Comparison of ENCODE assay signal across 9 mouse cellular contexts in genomic region chr5:125149142-125149541, GRCm38 (mm10). TPM values are rescaled to one million over a fixed set of nuclear protein-coding genes. Genes with fewer than 3 reads are reported as not detected.
DNase-seq lines count a peak whose midpoint lies in the region; ATAC-seq lines count a peak whose summit lies in the region.
"Had no signal": no experiment of that assay in that cellular context is flagged by ENCODE, and none has a peak within 500 bp of the region (broad histone marks: within the 10 kb centered on the region; RNA-seq: fewer than 3 reads in every experiment).

No protein-coding gene starts in this region.

- H3K27ac ChIP-seq in heart, embryonic 13.5 days (replicated peaks): peak overlapping the region; percentile 44
- peak overlapping the region; percentile 45; the same call in 1 of the 2 replicates for H3K27ac ChIP-seq in limb, embryonic 12.5 days
- peak overlapping the region; percentile 73 for H3K27ac ChIP-seq in neural tube, embryonic 15.5 days (replicated peaks)
- H3K27ac ChIP-seq in liver, embryonic 12.5 days: no peak overlapping the region

- H3K9ac ChIP-seq in heart, embryonic 13.5 days: peak overlapping the region; percentile 67; the same call in 1 of the 2 replicates
- no peak overlapping the region for H3K9ac ChIP-seq in limb, embryonic 12.5 days (replicated peaks)
- H3K9ac ChIP-seq in neural tube, embryonic 15.5 days (replicated peaks): no peak overlapping the region
- no peak overlapping the region for H3K9ac ChIP-seq in liver, embryonic 12.5 days

- peaks cover 96% of the 10 kb centered on the region for H3K4me1 ChIP-seq in heart, embryonic 13.5 days
- peaks cover 91% of the 10 kb centered on the region for H3K4me1 ChIP-seq in limb, embryonic 12.5 days (replicated peaks)
- peaks cover 81% of the 10 kb centered on the region for H3K4me1 ChIP-seq in neural tube, embryonic 15.5 days
- peaks cover 68% of the 10 kb centered on the region for H3K4me1 ChIP-seq in liver, embryonic 12.5 days

- H3K36me3 ChIP-seq in heart, embryonic 13.5 days: 0 out of 2 replicates have a peak, but pooled peaks cover 3% of the 10 kb centered on the region
- H3K36me3 ChIP-seq in limb, embryonic 12.5 days: 0 out of 2 replicates have a peak, but pooled peaks cover 6% of the 10 kb centered on the region
- H3K36me3 ChIP-seq in neural tube, embryonic 15.5 days: no peaks in the 10 kb centered on the region
- no peaks in the 10 kb centered on the region for H3K36me3 ChIP-seq in liver, embryonic 12.5 days
- H3K36me3 ChIP-seq: G1E had no signal

- intact Hi-C loops in left cerebral cortex, postnatal 4 days (cut with DNase I): no loop called here

- no peak overlapping the region for H3K4me2 ChIP-seq in heart, embryonic 13.5 days
- H3K4me2 ChIP-seq in limb, embryonic 12.5 days: no peak overlapping the region
- H3K4me2 ChIP-seq in neural tube, embryonic 15.5 days: peak overlapping the region; percentile 17; the same call in 1 of the 2 replicates
- H3K4me2 ChIP-seq in liver, embryonic 12.5 days: no peak overlapping the region

- no peaks in the 10 kb centered on the region for H3K9me3 ChIP-seq in heart, embryonic 13.5 days
- H3K9me3 ChIP-seq in limb, embryonic 12.5 days: no peaks in the 10 kb centered on the region
- no peaks in the 10 kb centered on the region for H3K9me3 ChIP-seq in neural tube, embryonic 15.5 days (replicated peaks)
- no peaks in the 10 kb centered on the region for H3K9me3 ChIP-seq in liver, embryonic 12.5 days (replicated peaks)

- peak; percentile 69 for DNase-seq in left cerebral cortex, postnatal 4 days
- DNase-seq in left cerebral cortex, adult 11 months (ENCODE audit: low spot score): no peak
- DNase-seq in urinary bladder, postnatal 10 days (ENCODE audit: low spot score): no peak
- no peak for DNase-seq in right cerebral cortex, postnatal 25 days

- H3K27me3 ChIP-seq in heart, embryonic 13.5 days (replicated peaks): no peaks in the 10 kb centered on the region
- no peaks in the 10 kb centered on the region for H3K27me3 ChIP-seq in limb, embryonic 12.5 days
- H3K27me3 ChIP-seq in neural tube, embryonic 15.5 days (replicated peaks): no peaks in the 10 kb centered on the region
- no peaks in the 10 kb centered on the region for H3K27me3 ChIP-seq in liver, embryonic 12.5 days (replicated peaks)

- no peak for ATAC-seq in heart, embryonic 13.5 days (ENCODE audit: extremely low read depth, insufficient number of reproducible peaks, low FRiP score, low TSS enrichment)
- no peak for ATAC-seq in limb, embryonic 12.5 days (ENCODE audit: insufficient number of reproducible peaks, insufficient read depth, low FRiP score, low TSS enrichment, low read depth)
- no peak for ATAC-seq in neural tube, embryonic 15.5 days (ENCODE audit: low FRiP score)
- no peak for ATAC-seq in liver, embryonic 12.5 days

- no peak overlapping the region for H3K4me3 ChIP-seq in heart, embryonic 13.5 days
- H3K4me3 ChIP-seq in limb, embryonic 12.5 days (replicated peaks): no peak overlapping the region
- H3K4me3 ChIP-seq in neural tube, embryonic 15.5 days (replicated peaks): no peak overlapping the region
- no peak overlapping the region for H3K4me3 ChIP-seq in liver, embryonic 12.5 days

- WGBS in heart, embryonic 13.5 days: 52% methylated on average over 17 of the region's 17 CpGs
- WGBS in limb, embryonic 12.5 days: 87% methylated on average over 17 of the region's 17 CpGs
- WGBS in neural tube, embryonic 15.5 days: 44% methylated on average over 17 of the region's 17 CpGs
- 77% methylated on average over 17 of the region's 17 CpGs for WGBS in liver, embryonic 12.5 days (ENCODE audit: insufficient replicate concordance)

RNA-seq across cellular contexts. Expression of gene Ncor2, which starts 29.9 kb away (rescaled TPM):
- total RNA-seq in left cerebral cortex, postnatal 4 days (2021): 100 to 1,000 TPM; 110 to 115 TPM
- polyA plus RNA-seq in heart, embryonic 13.5 days (2015; fragmentation: Nextera tagmentation; extraction: Ambion mirVana): 16.5 and 17.0 TPM in 2 replicates
- polyA plus RNA-seq in limb, embryonic 12.5 days (2016; fragmentation: Nextera tagmentation; extraction: Ambion mirVana): 27.2 and 29.4 TPM in 2 replicates
- polyA plus RNA-seq in neural tube, embryonic 15.5 days (2015; fragmentation: Nextera tagmentation; extraction: Ambion mirVana): 24.2 and 28.5 TPM in 2 replicates
- 9.7 and 10.0 TPM in 2 replicates for polyA plus RNA-seq in liver, embryonic 12.5 days (2016; fragmentation: Nextera tagmentation; extraction: Ambion mirVana)
- total RNA-seq: G1E had no signal
